14 mouse cellular contexts compared by ENCODE assay signal in the genomic region with DNA sequence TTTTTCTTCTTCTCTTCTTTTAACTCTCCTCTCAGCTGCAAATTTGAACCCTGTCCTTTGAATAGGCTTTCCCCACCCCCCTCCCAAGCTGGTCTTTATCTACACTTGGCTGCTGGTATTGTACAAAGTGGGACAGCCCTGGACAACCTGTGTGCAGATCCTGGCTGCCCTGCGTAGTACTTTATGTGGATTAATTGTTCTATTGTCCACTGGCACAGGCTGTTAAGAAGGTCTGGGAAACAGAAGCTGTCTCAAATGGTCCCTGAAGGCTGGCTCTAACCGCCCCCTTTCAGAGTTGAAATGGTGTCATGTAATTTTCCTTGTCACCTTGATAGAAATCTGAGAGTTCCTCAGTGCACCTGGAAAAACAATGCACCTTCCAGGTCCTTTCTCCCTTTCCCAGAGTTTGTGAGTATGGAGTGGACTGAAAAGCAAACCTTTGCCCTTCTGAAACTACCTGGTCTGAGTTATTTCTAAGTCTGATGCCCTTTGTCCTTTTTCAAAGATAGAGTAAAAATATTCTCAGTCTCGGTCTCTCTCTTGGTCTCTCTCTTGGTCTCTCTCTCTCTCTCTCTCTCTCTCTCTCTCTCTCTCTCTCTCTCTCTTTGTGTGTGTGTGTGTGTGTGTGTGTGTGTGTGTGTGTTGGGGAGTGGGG.
"Had no signal": no experiment of that assay in that cellular context is flagged by ENCODE, and none has a peak within 500 bp of the region (broad histone marks: within the 10 kb centered on the region; RNA-seq: fewer than 3 reads in every experiment).

No protein-coding gene starts in this region.

- H3K4me2 ChIP-seq: limb, embryonic 13.5 days; midbrain, embryonic 11.5 days; midbrain, embryonic 15.5 days; neural tube, embryonic 12.5 days; stomach, embryonic 15.5 days had no signal

- H3K36me3 ChIP-seq: limb, embryonic 13.5 days; midbrain, embryonic 15.5 days; neural tube, embryonic 12.5 days; stomach, embryonic 15.5 days had no signal

- H3K27me3 ChIP-seq: midbrain, embryonic 15.5 days; neural tube, embryonic 12.5 days; stomach, embryonic 15.5 days had no signal

- H3K9me3 ChIP-seq: limb, embryonic 13.5 days; midbrain, embryonic 15.5 days; neural tube, embryonic 12.5 days; stomach, embryonic 15.5 days had no signal

- H3K4me1 ChIP-seq: limb, embryonic 13.5 days; midbrain, embryonic 15.5 days; neural tube, embryonic 12.5 days; stomach, embryonic 15.5 days had no signal

- DNase-seq: kidney, postnatal 4 days; left cerebral cortex, postnatal 4 days; lung, adult 2 months; lung, postnatal 4 days; right cerebral cortex, postnatal 14 days; thymus, postnatal 36 days had no signal

- ATAC-seq: lung, postnatal 0 days; midbrain, embryonic 15.5 days had no signal

- H3K4me3 ChIP-seq: limb, embryonic 13.5 days; midbrain, embryonic 15.5 days; neural tube, embryonic 12.5 days; stomach, embryonic 15.5 days had no signal

- H3K9ac ChIP-seq: limb, embryonic 13.5 days; liver, embryonic 14.5 days; midbrain, embryonic 15.5 days; neural tube, embryonic 12.5 days; stomach, embryonic 15.5 days had no signal

- H3K27ac ChIP-seq: kidney, postnatal 0 days; limb, embryonic 13.5 days; liver, embryonic 14.5 days; midbrain, embryonic 15.5 days; neural tube, embryonic 12.5 days; stomach, embryonic 15.5 days had no signal
